Mouse (Mus musculus) liver, embryonic 14.5 days (tissue): ENCODE measurements around the gene Zfp619. TPM values are rescaled to one million over a fixed set of nuclear protein-coding genes. Genes with fewer than 3 reads are reported as not detected.
A peak's percentile ranks its signal among the peaks of the same experiment; 100 is the strongest.

Experiments
- ATAC-seq: fragments of 200-750 bp; cut with Nextera tagmentation; 2 replicates; pipeline ENCODE4 v1.8.0; 2017; ENCODE audit warnings: moderate number of reproducible peaks, mild to moderate bottlenecking, moderate library complexity; ENCODE audit not compliant: insufficient read depth
- DNase-seq, 3 experiments: peaks; one replicate each; pipeline ENCODE4 v3.0.0-alpha.2; 2012 to 2013; ENCODE audit warnings: low read depth in 3 of 3, low spot score in 3 of 3
- H3K27ac ChIP-seq: fragments of 300-500 bp; sonication (generic); 2 replicates; pipeline ENCODE4 v1.5.1; 2014; ENCODE audit warnings: moderate library complexity, mild to moderate bottlenecking, control low read depth, inconsistent platforms
- H3K27me3 ChIP-seq: fragments of 300-500 bp; sonication (generic); 2 replicates; pipeline ENCODE4 v1.6.1; 2014; ENCODE audit warnings: mild to moderate bottlenecking, low read length, moderate library complexity; ENCODE audit not compliant: control insufficient read depth, insufficient read depth
- H3K36me3 ChIP-seq: fragments of 300-500 bp; sonication (generic); replicated peaks from 2 replicates; pipeline ENCODE4 v1.6.1; 2014; ENCODE audit warnings: low read depth; ENCODE audit not compliant: control insufficient read depth, insufficient read depth
- H3K4me1 ChIP-seq, 2 experiments: fragments of 200-500 bp in 1 of 2; fragments of 300-500 bp in 1 of 2; sonication (generic) in 1 of 2; replicated peaks; 2 replicates each; pipeline ENCODE4 v1.6.1; 2012 to 2014; ENCODE audit warnings: antibody characterized with exemption in 1 of 2, inconsistent platforms in 1 of 2, low read length in 1 of 2; ENCODE audit not compliant: control insufficient read depth in 2 of 2, insufficient read depth in 2 of 2
- H3K4me2 ChIP-seq: fragments of 300-500 bp; sonication (generic); 2 replicates; pipeline ENCODE4 v1.6.1; 2014; ENCODE audit warnings: low read depth, mild to moderate bottlenecking, control low read depth, moderate library complexity
- H3K4me3 ChIP-seq, 2 experiments: fragments of 200-500 bp in 1 of 2; fragments of 300-500 bp in 1 of 2; sonication (generic) in 1 of 2; 2 replicates each; pipeline ENCODE4 v1.5.1; 2012 to 2014; ENCODE audit warnings: low read depth in 2 of 2, low read length in 2 of 2, mild to moderate bottlenecking in 2 of 2, control low read depth in 1 of 2, inconsistent platforms in 1 of 2, moderate library complexity in 1 of 2; ENCODE audit not compliant: insufficient read depth in 1 of 2
- H3K9ac ChIP-seq: fragments of 300-500 bp; sonication (generic); replicated peaks from 2 replicates; pipeline ENCODE4 v1.6.1; 2014; ENCODE audit warnings: mild to moderate bottlenecking, control low read depth, moderate library complexity
- H3K9me3 ChIP-seq: fragments of 300-500 bp; sonication (generic); 2 replicates; pipeline ENCODE4 v1.6.1; 2016; ENCODE audit warnings: low read length, mixed read lengths; ENCODE audit not compliant: control insufficient read depth
- CTCF ChIP-seq: IDR thresholded peaks from 2 replicates; pipeline ENCODE4 v1.5.1; 2016; ENCODE audit warnings: antibody characterized with exemption, low read depth, control low read depth
- EP300 ChIP-seq: IDR thresholded peaks from 2 replicates; pipeline ENCODE4 v1.6.1; 2016; ENCODE audit warnings: antibody characterized with exemption, low read depth
- WGBS: fragments of 180-500 bp; shearing (Covaris S2); extraction: QIAGEN DNeasy Blood & Tissue Kit; methylation state at CpG from one replicate; pipeline ENCODE4 v1.1.7; 2014; ENCODE audit not compliant: insufficient replicate concordance; 5-methylcytosine and 5-hydroxymethylcytosine counted together
- polyA plus RNA-seq, 2 experiments: library from polyadenylated mRNA; depleted of rRNA in 1 of 2; stranded (reverse) in 1 of 2; unstranded in 1 of 2; fragments of >200 nt; fragmentation: Nextera tagmentation in 1 of 2; extraction: Ambion mirVana in 1 of 2; gene quantifications; 2 replicates each; pipeline versions ENCODE4 v1.2.1 to v1.2.3; 2012 to 2014

Gene Zfp619
- polyA plus RNA-seq, 2 experiments = 0.25 to 0.29 TPM

- H3K9me3 ChIP-seq = no peaks in the 10 kb centered on the region
- ATAC-seq (no peak), DNase-seq (no peak)
- H3K9ac ChIP-seq = no peak overlapping the region
- no peak for TF ChIP-seq CTCF
- TF ChIP-seq EP300 = no peak
- no peak overlapping the region for H3K4me3 ChIP-seq
- 60% methylated on average over 3 of the region's 3 CpGs for WGBS
- no peaks in the 10 kb centered on the region for H3K27me3 ChIP-seq
- no peaks in the 10 kb centered on the region for H3K4me1 ChIP-seq
- H3K36me3 ChIP-seq = no peaks in the 10 kb centered on the region
- H3K27ac ChIP-seq = no peak overlapping the region
- no peak overlapping the region for H3K4me2 ChIP-seq
These were observed 22.9 kb upstream of the Zfp619 start for GRCm38 (mm10) chr7:39494646-39495045.

- H3K27me3 ChIP-seq = no peaks in the 10 kb centered on the region
- no peak overlapping the region for H3K9ac ChIP-seq
- H3K27ac ChIP-seq = no peak overlapping the region
- H3K9me3 ChIP-seq = no peaks in the 10 kb centered on the region
- no peak for TF ChIP-seq EP300
- TF ChIP-seq CTCF = no peak
- ATAC-seq = no peak
- WGBS = 69% methylated on average over 1 of the region's 1 CpGs
- H3K4me2 ChIP-seq = no peak overlapping the region
- no peaks in the 10 kb centered on the region for H3K36me3 ChIP-seq
- H3K4me3 ChIP-seq = no peak overlapping the region
- H3K4me1 ChIP-seq = no peaks in the 10 kb centered on the region
- no peak for DNase-seq
These were observed 13.5 kb upstream of the Zfp619 start for GRCm38 (mm10) chr7:39504100-39504499.

GRCm38 (mm10) chr7:39518362-39518761 is 796 bp downstream of the Zfp619 start:
- H3K36me3 ChIP-seq = no peaks in the 10 kb centered on the region
- 72% methylated on average over 12 of the region's 12 CpGs for WGBS
- H3K9ac ChIP-seq = no peak overlapping the region
- no peak for TF ChIP-seq EP300
- peak overlapping the region; percentile 79 for H3K4me2 ChIP-seq
- 0 out of 4 replicates have a peak, but pooled peaks cover 0 to 2% of the 10 kb centered on the region in 2 experiments for H3K4me1 ChIP-seq
- no peak for DNase-seq
- H3K4me3 ChIP-seq = peak overlapping the region in 1 of 2 experiments; percentile 20; a peak in 2 of 4 replicates
- ATAC-seq = no peak
- H3K27ac ChIP-seq = no peak overlapping the region
- H3K27me3 ChIP-seq = no peaks in the 10 kb centered on the region
- H3K9me3 ChIP-seq = no peaks in the 10 kb centered on the region

DNA sequence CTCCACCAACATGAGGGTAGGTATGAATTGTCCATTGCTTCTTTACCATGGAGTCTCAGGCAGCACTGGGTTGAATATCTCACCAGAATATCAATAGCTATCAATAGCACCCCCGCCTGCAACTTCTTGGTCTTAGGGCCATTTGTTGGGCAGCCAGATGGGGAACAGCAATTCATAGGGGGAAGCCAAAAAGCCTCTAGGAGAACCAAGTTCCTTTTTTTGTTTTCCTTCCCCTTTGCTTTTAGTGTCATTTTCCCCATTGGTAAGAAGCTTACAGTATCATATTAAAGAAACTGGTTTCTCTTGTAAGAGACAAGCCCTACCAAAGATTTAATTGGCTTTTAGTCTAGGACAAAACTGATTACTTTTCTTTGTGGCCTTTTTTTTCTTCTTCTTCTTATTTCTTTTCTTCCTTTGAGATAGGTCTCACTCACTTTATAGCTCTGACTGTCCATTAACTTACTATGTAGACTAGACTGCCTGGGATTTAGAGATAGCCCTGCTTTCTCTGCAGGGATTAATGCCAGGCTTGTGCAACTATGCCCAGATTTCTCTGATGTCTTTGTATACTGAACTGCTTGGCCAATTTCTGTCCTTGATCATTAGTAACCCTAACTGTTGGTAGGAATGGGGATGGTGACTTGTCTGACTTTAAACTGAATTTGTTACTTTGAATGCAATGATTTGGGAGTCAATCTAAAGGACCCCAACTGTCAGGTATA is 6.3 kb downstream of the Zfp619 start:
- no peaks in the 10 kb centered on the region for H3K36me3 ChIP-seq
- no peaks in the 10 kb centered on the region for H3K9me3 ChIP-seq
- H3K4me1 ChIP-seq = no peaks in the 10 kb centered on the region
- TF ChIP-seq EP300 = no peak
- no peak for TF ChIP-seq CTCF
- DNase-seq = no peak
- no peaks in the 10 kb centered on the region for H3K27me3 ChIP-seq
- ATAC-seq = no peak
- WGBS = 19% methylated on average over 1 of the region's 1 CpGs
- H3K4me3 ChIP-seq = no peak overlapping the region
- no peak overlapping the region for H3K9ac ChIP-seq
- H3K27ac ChIP-seq = no peak overlapping the region
- H3K4me2 ChIP-seq = no peak overlapping the region

- Histone ChIP-seq H3K4me1 (no peaks in the 10 kb centered on the region; a peak in 1 of 4 replicates), H3K4me2 (no peak overlapping the region), H3K4me3 (no peak overlapping the region), H3K27me3 (no peaks in the 10 kb centered on the region), H3K27ac (no peak overlapping the region), H3K9ac (no peak overlapping the region), H3K9me3 (no peaks in the 10 kb centered on the region), H3K36me3 (no peaks in the 10 kb centered on the region)
- ATAC-seq (no peak), DNase-seq (no peak)
- WGBS = 55% methylated on average over 1 of the region's 1 CpGs
- TF ChIP-seq EP300 = no peak
- no peak for TF ChIP-seq CTCF
These were observed 25.6 kb downstream of the Zfp619 start for GRCm38 (mm10) chr7:39543151-39543550.
